Mouse (Mus musculus) midbrain, postnatal 0 days (tissue): ENCODE results near the gene Sobp. TPM values are rescaled to one million over a fixed set of nuclear protein-coding genes. Genes with fewer than 3 reads are reported as not detected.
A peak's percentile ranks its signal among the peaks of the same experiment; 100 is the strongest.

Experiments used
- ATAC-seq: fragments of 200-750 bp; cut with Nextera tagmentation; 2 replicates; pipeline ENCODE4 v1.8.0; 2017; ENCODE audit warnings: moderate number of reproducible peaks, mild to moderate bottlenecking, moderate TSS enrichment, moderate library complexity; ENCODE audit not compliant: low FRiP score
- DNase-seq: peaks from one replicate; pipeline ENCODE4 v3.0.0-alpha.2; 2015; ENCODE audit warnings: low spot score
- H3K27ac ChIP-seq: fragments of 300-500 bp; sonication (generic); 2 replicates; pipeline ENCODE4 v1.5.1; 2014; ENCODE audit warnings: low read depth, mild to moderate bottlenecking, low read length, mixed read lengths
- H3K27me3 ChIP-seq: fragments of 300-500 bp; sonication (generic); 2 replicates; pipeline ENCODE4 v1.6.1; 2014; ENCODE audit warnings: low read length, control low read depth, mixed read lengths; ENCODE audit not compliant: insufficient read depth
- H3K36me3 ChIP-seq: fragments of 300-500 bp; sonication (generic); 2 replicates; pipeline ENCODE4 v1.6.1; 2014; ENCODE audit warnings: low read length, control low read depth, mixed read lengths; ENCODE audit not compliant: insufficient read depth
- H3K4me1 ChIP-seq: fragments of 300-500 bp; sonication (generic); 2 replicates; pipeline ENCODE4 v1.6.1; 2014; ENCODE audit warnings: mild to moderate bottlenecking, control low read depth, antibody characterized with exemption, low read length, mixed read lengths; ENCODE audit not compliant: insufficient read depth
- H3K4me2 ChIP-seq: fragments of 300-500 bp; sonication (generic); 2 replicates; pipeline ENCODE4 v1.6.1; 2014; ENCODE audit warnings: low read depth, mild to moderate bottlenecking, low read length, mixed read lengths; ENCODE audit not compliant: poor library complexity, severe bottlenecking
- H3K4me3 ChIP-seq: fragments of 300-500 bp; sonication (generic); 2 replicates; pipeline ENCODE4 v1.5.1; 2014; ENCODE audit warnings: low read depth, mild to moderate bottlenecking, low read length, moderate library complexity
- H3K9ac ChIP-seq: fragments of 300-500 bp; sonication (generic); replicated peaks from 2 replicates; pipeline ENCODE4 v1.6.1; 2014; ENCODE audit warnings: mild to moderate bottlenecking, low read length, moderate library complexity, mixed read lengths; ENCODE audit not compliant: poor library complexity, severe bottlenecking
- H3K9me3 ChIP-seq: fragments of 300-500 bp; sonication (generic); 2 replicates; pipeline ENCODE4 v1.6.1; 2016; ENCODE audit warnings: low read length, control low read depth
- CTCF ChIP-seq: IDR thresholded peaks from 2 replicates; pipeline ENCODE4 v1.5.1; 2016; ENCODE audit warnings: antibody characterized with exemption, mild to moderate bottlenecking
- WGBS: fragments of 180-500 bp; shearing (Covaris S2); extraction: QIAGEN DNeasy Blood & Tissue Kit; methylation state at CpG from one replicate; pipeline ENCODE4 v1.1.7; 2014; 5-methylcytosine and 5-hydroxymethylcytosine counted together
- polyA plus RNA-seq: library from polyadenylated mRNA; unstranded; fragments of >200 nt; fragmentation: Nextera tagmentation; extraction: Ambion mirVana; gene quantifications from 2 replicates; pipeline ENCODE4 v1.2.1, GENCODE M21; 2015
- total RNA-seq: library from RNA; depleted of rRNA; stranded (reverse); fragments of >200 nt; gene quantifications from 2 replicates; pipeline ENCODE4 v1.2.3, GENCODE M21; 2014

The Sobp gene
- total and polyA plus RNA-seq, 2 experiments from 2014 or later: 17.0 to 34.2 TPM

DNA sequence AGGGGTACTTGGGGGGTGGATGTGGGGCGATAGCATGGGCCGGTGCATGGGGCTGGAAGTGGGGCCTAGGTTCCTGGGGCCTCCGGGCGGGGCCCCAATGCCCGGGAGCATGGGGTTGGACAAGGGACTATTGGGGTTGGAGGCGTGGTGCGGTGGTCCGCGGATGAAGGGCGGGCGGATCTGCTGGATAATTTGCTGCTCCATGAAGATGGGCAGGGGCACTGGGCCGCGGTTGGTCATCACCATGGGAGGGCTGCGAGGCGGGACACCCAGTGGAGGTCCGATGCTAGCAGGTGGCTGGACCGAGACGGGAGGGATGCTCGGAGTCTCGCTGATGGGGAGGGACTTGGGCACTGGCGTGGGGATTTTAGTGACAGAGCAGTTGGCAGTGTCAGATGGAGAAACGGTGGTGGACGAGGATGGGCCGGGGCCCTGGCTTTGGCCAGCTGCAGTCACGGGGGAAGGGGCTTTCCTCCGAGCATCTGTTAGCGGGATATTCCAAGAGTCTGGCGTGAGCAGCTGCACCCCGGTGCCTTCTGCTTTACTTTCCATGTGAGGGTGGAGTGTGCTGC, 152.1 kb downstream of the Sobp start:
- 15% methylated on average over 28 of the region's 29 CpGs for WGBS
- no peak for TF ChIP-seq CTCF
- peak overlapping the region; percentile 95 for H3K4me2 ChIP-seq
- H3K9me3 ChIP-seq: no peaks in the 10 kb centered on the region
- peak overlapping the region; percentile 66 for H3K9ac ChIP-seq
- ATAC-seq (peak; percentile 22; the same call in 1 of the 2 replicates), DNase-seq (peak; percentile 56)
- no peaks in the 10 kb centered on the region for H3K27me3 ChIP-seq
- H3K36me3 ChIP-seq: no peaks in the 10 kb centered on the region
- peak overlapping the region; percentile 46 for H3K4me3 ChIP-seq
- H3K4me1 ChIP-seq: peaks cover 12% of the 10 kb centered on the region
- no peak overlapping the region for H3K27ac ChIP-seq

DNA sequence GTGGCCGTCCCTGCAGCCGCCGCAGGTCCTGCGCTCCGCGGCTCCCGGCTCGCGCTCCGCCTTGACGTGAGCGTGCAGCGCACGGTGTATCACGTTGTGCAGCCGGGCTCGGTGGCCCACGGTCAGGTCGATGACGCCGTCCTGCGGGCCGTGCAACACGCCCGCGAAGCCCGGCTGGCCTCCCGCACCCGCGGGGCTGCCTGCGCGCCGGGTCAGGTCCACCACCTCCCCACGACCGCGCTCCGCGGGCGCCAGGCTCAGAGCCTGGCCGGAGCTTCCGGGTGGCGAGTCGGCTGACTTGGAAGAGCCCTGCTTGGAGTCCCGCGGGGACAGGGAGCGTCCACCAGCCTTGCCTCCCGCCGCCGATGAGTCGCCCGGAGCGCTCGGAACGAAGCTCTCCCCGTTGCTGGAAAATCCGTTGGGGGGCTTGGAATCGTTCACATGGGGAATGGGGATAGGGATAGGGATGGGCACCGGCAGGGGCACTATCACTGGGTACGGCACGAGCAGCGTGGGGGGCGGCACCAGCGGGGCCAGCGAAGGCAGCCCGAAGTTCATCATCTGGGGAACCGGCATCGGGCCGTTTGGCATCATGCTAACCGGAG, 152.7 kb downstream of the Sobp start:
- Histone ChIP-seq H3K4me2 (peak overlapping the region; percentile 95), H3K9ac (peak overlapping the region; percentile 66), H3K27ac (peak overlapping the region; percentile 26), H3K4me1 (peaks cover 12% of the 10 kb centered on the region), H3K27me3 (no peaks in the 10 kb centered on the region), H3K36me3 (no peaks in the 10 kb centered on the region), H3K9me3 (no peaks in the 10 kb centered on the region), H3K4me3 (peak overlapping the region; percentile 46)
- peak; percentile 71 for ATAC-seq
- no peak for TF ChIP-seq CTCF
- 2% methylated on average over 63 of the region's 69 CpGs for WGBS
- DNase-seq: no peak

GRCm38 (mm10) chr10:43021017-43021416, 153.3 kb downstream of the Sobp start:
- Histone ChIP-seq H3K27me3 (no peaks in the 10 kb centered on the region), H3K9ac (peak overlapping the region; percentile 66), H3K4me3 (peak overlapping the region; percentile 46), H3K4me1 (peaks cover 12% of the 10 kb centered on the region), H3K36me3 (no peaks in the 10 kb centered on the region), H3K4me2 (peak overlapping the region; percentile 95), H3K9me3 (no peaks in the 10 kb centered on the region), H3K27ac (peak overlapping the region; percentile 26; the same call in 1 of the 2 replicates)
- DNase-seq (no peak), ATAC-seq (0 out of 2 replicates have a peak, but pooled peaks have one; percentile 47)
- no peak for TF ChIP-seq CTCF
- WGBS: 18% methylated on average over 35 of the region's 35 CpGs

DNA sequence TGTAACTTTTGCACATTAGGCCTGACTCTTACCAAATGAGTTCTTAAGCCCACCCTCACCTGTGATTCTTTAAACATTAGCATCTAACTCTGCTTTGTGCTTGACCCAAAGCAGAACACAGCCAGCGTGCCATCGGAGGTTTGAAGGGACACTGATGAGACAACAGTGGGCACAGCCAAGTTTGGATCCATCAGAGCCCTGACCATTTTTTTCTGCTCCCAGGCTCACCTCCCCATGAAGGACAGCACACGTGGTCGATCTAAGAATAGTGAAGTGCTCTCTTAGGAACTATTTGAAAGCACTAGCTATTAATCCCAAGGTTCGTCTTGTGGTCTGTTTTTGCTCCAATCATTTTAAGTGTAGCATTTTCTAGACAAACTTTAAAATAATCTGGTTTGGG, 159.5 kb downstream of the Sobp start:
- H3K27me3 ChIP-seq: no peaks in the 10 kb centered on the region
- H3K4me3 ChIP-seq: no peak overlapping the region
- TF ChIP-seq CTCF: no peak
- DNase-seq (no peak), ATAC-seq (no peak)
- no peaks in the 10 kb centered on the region for H3K36me3 ChIP-seq
- no peaks in the 10 kb centered on the region for H3K9me3 ChIP-seq
- 88% methylated on average over 5 of the region's 5 CpGs for WGBS
- no peak overlapping the region for H3K4me2 ChIP-seq
- H3K4me1 ChIP-seq: no peaks in the 10 kb centered on the region
- no peak overlapping the region for H3K27ac ChIP-seq
- H3K9ac ChIP-seq: no peak overlapping the region

GRCm38 (mm10) chr10:43014358-43014757, 160.0 kb downstream of the Sobp start:
- no peaks in the 10 kb centered on the region for H3K27me3 ChIP-seq
- no peak for DNase-seq
- WGBS: 84% methylated on average over 4 of the region's 4 CpGs
- no peak for TF ChIP-seq CTCF
- H3K4me1 ChIP-seq: no peaks in the 10 kb centered on the region
- H3K9ac ChIP-seq: no peak overlapping the region
- no peaks in the 10 kb centered on the region for H3K36me3 ChIP-seq
- H3K27ac ChIP-seq: no peak overlapping the region
- ATAC-seq: no peak
- no peak overlapping the region for H3K4me2 ChIP-seq
- no peak overlapping the region for H3K4me3 ChIP-seq
- H3K9me3 ChIP-seq: no peaks in the 10 kb centered on the region

DNA sequence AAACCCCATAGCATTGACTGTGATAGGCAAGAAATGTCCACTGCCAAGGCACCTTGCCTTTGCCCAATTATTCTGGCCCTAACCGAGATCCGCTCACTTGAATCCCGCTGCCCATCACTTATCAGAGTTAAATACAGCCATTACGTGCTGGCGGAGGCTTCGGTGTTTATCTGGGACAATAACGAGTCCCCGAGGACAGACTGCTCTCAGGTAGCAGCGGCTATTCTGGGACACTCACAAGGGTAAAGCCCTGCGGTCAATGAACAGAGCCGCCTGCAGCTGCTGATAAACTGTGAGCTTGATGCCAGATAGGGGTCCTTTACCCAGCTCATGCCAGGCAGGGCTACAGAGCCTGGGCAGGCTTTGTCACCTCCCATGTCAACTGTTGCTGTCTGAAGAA, 166.2 kb downstream of the Sobp start:
- ATAC-seq (no peak), DNase-seq (no peak)
- no peak for TF ChIP-seq CTCF
- H3K9me3 ChIP-seq: no peaks in the 10 kb centered on the region
- WGBS: 53% methylated on average over 11 of the region's 11 CpGs
- no peak overlapping the region for H3K4me3 ChIP-seq
- no peak overlapping the region for H3K4me2 ChIP-seq
- no peak overlapping the region for H3K27ac ChIP-seq
- H3K4me1 ChIP-seq: no peaks in the 10 kb centered on the region
- no peaks in the 10 kb centered on the region for H3K36me3 ChIP-seq
- no peak overlapping the region for H3K9ac ChIP-seq
- no peaks in the 10 kb centered on the region for H3K27me3 ChIP-seq
